Mouse (Mus musculus) urinary bladder, postnatal 10 days (tissue): ENCODE measurements around the gene Necab2.
A peak's percentile ranks its signal among the peaks of the same experiment; 100 is the strongest.

ENCODE experiments used
- DNase-seq: peaks from one replicate; pipeline ENCODE4 v3.0.0; 2022; ENCODE audit warnings: low spot score

The Necab2 gene

DNA sequence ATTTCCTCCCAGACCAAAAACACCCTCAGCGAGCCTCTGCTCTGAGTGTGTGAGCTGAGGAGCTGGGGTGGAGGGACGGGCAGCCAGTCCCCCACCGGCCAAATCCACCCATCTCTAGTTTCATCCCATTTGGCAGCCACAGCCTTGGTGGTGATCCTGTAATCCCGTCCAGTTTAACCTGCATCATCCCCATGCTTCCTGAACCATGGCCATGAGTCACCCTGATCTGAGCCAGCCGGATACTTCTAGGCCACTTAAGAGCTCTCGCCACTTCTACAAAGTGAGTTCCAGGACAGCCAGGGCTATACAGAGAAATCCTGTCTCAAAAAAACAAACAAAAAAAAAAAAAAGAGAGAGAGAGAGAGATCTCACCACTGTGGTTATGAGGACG lies 18.2 kb upstream of the Necab2 start:
- DNase-seq: no peak

DNA sequence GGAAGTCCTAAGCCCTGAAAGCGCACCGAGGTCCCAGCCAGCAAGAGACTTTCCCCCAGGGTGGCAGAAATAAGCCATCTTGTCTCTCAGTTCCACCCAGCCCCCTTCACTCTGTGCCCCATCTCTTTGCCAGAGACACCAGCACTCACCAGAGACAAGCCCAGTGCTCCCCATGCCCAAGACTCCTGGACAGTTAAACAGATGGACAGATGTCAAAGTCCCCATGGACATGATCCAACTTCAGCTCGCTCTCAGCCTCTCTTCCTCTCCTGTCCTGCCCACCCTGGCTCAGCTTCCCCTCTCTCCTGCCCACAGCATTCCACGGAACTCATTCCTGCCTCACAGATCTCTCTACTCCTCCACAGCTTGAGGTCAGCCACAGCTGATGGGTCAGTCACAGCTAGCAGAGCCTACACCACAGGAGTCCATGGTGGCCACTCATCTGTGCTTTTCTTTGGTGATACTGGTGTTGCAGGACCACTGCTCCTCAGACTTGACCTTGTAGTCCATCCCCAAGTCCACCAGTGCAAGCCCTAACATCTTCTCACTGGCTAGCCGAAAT lies 17.7 kb upstream of the Necab2 start:
- no peak for DNase-seq

DNA sequence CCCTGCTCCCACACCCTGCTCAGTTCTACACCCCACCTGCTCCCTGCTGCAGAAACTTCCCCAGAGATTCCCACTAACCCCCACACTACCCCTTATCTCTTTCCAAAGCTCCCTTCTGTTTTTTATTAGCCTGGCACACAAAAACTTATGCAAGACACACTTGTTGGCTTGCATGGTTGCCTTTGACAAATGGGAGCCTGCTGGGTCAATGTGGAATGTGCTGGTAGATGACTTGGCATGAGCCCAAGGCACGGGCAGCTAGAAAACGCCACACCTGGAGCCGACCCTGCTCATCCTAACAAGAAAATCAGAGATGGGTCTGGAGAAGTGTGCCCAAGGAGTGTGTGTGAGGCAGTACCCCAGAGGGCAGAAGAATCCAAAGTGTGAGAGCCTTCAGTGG lies 17.0 kb upstream of the Necab2 start:
- DNase-seq: no peak

DNA sequence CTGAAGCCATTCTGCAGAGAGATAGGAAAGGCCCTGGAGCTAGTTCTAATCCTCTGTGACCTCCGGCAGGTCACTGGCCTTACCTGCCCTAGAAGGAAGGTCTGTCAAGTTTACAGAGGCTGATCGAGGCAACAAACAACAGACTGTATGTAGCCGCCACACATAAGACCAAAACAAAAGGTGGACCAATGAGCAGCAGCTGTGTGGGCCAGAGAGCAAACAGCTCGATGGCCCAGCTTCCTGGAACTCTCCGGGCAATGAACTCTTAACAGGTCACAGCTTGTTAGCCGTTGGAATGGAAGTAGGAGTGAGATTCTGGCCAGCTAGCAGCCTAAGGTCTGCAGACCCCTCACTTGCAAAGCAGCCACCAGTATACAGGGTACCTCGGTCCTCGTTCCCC lies 16.3 kb upstream of the Necab2 start:
- no peak for DNase-seq

DNA sequence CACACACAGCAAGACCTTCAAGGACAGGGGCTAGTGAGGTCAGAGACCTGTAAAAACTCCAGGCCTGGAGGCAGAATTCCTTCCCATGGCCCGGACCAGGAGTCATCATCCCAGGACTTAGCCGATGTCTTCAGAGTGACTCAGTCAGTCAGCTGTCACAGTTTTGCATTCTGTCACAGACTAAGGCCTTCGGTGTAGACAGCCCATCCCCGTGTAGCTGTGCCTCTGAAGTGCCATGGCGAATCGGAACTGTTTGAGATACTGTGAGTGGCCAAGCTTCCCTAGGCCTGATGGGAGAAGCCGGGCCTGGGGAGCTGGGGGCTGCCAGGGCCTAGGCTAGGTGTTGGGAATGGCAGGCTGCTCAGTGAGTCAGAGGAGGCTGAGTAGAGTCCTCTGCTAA lies 15.8 kb upstream of the Necab2 start:
- no peak for DNase-seq

DNA sequence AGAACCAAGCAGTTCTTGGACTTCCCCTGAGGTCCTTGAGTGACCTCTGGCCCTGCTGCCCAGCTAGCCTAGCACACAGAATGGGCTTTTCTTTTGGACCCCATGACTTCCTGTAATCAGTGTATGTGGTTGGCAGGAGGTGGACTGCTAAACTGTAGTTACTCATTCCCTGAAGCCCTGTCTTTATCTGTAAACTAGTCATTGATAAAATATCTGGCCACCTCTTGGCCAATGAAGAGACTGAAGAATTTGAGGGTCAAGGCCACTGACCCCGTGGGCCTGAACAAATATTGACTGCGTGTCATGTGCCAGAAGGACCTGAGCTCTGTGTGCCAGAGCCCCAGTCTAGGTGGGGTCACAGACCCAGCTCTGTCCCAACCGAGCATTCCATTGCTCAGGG lies 14.1 kb upstream of the Necab2 start:
- DNase-seq: no peak

DNA sequence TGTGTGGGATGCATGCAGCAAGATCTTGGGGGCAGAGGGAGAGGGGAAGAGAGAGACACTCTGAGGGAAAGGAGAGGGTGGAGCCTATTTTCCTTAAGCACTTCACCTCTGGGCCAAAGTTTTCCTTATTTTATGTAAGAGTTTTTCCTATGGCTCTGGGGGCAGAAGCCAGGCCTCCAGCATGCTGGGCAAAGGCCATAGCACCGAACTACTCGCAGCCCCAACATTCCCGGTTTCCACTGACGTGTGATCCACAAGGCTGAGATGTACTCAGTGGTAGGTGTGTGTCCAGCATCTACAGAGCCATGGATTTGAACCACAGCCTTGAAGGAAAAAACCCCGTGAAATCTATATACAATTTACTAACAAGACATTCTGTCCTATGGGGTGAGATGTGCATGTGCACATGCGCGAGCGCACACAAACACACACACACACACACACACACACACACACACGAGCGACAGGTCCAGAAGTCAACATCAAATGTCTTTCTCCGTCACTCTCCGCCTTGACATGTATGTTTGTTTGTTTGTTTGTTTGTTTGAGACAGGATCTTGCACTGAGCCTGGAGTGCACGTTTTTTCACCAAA lies 12.8 kb upstream of the Necab2 start, which contains the start of gene Osgin1:
TSS of gene Osgin1 (plus strand) at position 543 of the 593 bp plus-strand sequence.
- DNase-seq: no peak

DNA sequence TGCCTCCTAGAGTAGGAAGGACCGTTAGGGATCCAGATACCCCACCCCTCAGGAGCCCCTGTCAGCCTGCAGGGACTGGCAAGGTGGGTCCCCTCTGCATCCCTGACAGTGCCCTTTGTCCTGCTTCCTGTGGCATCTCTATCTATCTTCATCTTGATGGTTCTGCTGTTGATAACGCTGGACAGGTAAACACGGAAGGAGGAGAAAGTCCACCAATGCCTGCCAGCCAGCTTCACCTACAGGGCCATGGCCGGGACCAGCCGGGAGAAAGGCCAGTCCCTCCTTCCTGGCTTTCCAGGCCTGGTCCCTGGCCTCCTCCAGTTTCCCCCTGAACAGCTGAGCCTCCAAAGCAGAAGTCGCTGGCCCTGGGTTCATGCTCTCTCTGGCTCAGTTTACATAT lies 11.9 kb upstream of the Necab2 start:
- no peak for DNase-seq

DNA sequence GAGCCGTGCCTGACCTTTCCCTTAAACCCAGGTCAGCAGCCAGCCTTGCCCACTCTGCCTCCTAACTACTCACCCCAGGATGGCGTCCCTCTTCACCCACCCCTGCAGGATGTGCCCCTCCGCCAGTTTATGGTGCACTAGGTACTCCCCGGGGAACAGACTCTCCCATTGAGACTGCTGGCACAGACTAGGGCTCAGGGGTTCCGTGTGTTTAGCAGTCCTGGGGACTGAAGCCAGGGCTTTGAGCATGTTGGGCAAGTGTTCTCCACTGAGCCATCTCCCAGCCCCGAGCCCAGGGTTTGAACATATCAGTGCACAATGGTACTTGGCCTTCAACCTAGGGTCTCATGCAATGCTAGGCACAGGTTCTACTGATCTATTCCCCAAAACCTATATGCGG lies 11.0 kb upstream of the Necab2 start:
- DNase-seq: no peak

DNA sequence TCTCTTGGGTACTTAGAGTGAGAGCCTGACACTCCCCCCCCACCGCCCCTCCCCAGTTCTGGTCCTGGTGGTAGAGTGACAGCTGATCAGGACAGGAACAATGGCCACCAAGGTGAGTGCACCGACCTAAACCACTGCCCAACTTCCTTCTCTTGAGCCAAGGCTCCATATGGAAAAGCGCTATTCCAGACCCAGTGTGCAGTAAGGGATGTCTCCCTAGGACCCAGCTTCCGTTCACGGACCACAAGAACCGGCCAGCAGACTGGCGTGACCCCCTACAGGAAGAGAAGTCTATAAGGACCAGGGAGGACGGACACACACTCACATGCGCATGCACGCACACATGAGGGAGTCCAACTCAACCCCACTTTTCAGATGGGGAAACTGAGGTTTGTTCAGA lies 10.2 kb upstream of the Necab2 start:
- no peak for DNase-seq

DNA sequence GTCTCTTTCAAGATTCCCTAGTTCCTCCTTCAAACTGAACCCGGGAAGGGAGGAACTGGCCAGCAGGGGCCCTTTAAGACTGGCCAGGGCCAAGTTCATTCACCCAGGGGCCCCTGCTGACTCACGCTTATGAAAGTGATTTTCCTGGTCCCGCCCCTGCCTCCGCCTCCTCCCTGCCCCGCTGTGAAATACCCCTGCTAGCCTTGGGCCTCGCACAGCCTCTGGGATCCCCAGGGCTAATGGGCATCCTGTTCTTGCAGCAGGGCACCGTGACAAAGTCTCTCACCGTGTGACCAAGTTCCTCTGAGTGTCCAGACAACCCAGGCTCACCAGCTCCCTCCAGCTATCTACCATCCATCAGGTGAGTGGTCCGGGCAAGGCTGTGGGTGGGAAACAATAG lies 9.6 kb upstream of the Necab2 start:
- peak; percentile 67 for DNase-seq

DNA sequence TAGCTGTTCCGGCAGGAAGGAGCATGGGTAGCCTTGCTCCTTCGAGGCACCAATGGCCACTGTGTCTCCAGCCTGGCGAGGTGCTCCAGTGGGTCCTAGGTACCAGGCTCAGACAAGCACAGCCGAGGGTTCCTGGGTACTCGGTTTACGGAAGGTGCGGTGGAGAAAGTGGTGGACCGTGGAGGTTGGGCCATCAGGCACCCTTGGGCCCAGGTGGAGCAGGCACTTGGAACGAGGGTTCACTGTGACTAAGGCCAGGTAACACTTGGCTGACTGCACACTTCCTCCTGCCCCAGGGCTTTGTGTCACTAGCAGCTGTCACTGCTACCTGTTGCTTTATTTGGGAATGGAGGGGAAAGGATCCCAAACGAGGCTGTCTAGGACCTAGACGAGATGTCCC lies 9.0 kb upstream of the Necab2 start:
- DNase-seq: no peak

DNA sequence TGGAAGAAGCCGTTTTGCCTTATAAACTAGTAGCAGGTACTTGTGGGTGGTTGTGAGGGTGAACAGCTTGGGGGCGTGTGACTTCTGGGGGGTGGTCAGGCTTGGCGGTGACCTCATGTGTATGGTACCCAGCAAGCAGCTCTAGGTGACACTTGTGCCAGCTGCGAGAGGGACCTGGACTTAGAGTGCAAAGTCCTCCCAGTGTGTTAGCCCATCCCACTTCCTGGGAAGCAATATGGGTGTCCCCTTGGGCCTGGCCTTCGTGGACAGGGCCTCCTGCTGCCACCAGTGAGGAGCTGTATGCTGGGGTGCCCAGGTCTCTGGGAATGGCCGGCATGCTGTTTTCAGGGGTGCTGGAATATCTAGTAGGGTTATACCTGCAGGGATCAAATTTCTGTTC lies 7.6 kb upstream of the Necab2 start:
- DNase-seq: no peak

DNA sequence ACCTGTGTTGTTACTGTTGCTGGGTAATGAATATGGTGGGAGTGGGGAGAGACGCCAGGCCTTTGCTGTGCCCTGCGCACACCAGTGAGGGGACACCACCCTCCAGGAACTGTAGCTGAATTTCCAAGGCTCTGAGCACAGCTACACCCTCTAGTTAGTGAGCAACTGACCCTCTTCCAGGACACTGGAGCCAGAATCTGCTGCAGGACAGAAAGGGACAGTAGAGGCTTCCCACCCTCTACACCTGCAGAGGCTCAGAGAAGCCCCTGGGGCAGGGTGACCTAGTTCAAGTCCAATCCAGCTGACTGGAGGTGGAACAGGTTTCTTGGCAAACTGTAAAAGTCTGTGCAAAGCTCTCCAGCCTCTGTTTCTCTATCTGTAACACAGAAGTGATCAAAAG lies 7.1 kb upstream of the Necab2 start:
- DNase-seq: no peak

DNA sequence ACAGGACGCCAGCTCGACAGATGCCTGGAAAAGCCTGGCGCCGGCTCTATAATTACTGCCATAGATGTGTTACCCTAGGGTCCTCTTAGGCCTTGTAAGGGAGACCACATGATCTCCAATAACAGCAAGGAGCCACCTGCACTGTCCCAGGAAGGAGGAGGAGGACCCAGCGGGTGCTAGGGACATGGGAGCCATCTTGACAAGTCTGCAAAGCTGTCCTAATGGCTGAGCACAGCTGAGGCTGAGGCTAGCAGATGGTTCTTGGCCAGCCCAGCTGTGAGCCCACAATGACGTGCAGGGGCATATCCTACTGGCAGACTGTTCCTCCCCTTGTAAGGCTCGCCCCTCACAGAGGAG lies 6.6 kb upstream of the Necab2 start:
- DNase-seq: no peak

DNA sequence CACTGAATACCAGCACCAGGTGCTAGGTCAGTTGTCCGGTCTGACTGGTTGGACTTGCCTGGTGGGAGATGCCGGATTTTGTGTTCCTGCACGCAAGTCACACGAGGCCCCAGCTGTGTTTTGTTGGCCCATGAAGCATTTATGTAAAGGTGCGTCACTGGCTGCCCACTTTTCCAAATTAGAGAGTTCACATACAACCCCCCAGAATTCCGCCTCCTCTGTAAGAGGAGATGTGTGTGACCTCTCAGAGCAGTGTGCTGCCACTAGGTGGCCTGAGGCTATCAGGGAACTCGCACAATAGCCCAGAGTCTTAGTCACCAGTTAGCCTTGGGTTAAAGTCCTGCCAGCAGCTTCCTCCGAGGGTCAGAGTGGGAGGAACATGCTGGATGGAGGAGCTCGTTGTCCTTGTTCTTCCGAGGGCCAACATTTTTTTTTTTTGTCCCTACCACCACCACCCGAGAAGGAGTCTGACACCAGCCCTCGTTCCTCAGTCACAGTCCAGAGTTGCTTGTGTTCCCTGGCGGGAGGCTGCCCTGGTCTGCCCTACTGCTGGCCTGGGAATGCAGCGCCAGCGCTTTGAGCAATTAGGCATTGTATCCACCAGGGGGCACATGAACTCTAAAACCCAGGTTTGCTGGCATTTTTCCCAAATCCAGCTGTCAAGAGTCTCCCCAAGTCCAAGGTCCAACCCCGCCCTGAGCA lies 6.1 kb upstream of the Necab2 start:
- no peak for DNase-seq

DNA sequence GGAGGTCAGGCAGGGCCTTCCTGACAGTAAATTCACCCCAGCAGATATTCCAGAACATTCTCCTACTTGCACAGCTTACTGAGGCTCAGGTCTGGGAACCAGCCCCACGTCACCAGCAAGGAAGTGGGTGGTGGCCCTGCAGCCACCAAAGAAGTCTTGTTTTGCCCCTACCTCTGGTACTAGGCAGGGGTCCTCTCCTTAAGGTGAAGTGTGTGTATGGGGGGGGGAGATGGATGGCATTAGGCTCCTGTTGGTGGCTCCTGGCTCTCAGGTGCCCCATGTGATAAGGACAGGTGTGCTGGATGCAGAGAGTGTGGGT lies 5.6 kb upstream of the Necab2 start:
- no peak for DNase-seq

DNA sequence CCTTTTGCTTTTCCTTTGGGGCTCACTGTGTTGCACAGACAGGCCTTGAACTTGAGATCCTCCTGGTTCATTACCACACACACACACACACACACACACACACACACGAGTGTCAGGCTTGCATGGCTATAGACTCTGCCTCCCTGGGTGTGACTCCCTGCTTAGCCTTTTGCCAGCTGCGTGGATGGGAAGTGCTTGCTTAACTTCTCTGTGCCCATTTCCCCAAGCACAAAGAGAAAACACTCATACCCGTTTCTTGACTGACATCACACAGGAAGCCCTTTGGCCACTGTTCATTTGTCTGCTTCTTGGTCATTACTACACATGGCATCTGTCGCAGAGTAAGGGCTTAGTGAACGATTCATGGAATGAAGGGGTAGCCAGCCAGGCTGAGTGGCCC lies 4.5 kb upstream of the Necab2 start:
- DNase-seq: no peak

DNA sequence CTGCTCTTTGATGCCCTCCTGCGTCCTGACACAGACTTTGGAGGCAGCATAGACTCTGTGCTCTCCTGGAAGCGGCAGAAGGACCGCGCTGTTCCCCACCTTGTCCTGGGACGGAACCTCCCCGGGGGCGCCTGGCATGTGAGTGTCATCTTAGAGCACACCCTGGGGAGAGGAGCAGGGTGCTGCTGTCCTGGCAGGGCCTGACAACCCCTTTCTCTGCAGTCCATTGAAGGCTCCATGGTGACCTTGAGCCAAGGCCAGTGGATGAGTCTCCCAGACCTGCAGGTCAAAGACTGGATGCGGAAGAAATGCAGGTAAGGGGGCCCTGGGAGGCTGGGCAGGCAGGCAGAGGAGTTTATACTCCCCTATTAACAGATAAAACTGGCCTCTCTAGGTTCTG lies 3.5 kb upstream of the Necab2 start:
- DNase-seq: no peak

DNA sequence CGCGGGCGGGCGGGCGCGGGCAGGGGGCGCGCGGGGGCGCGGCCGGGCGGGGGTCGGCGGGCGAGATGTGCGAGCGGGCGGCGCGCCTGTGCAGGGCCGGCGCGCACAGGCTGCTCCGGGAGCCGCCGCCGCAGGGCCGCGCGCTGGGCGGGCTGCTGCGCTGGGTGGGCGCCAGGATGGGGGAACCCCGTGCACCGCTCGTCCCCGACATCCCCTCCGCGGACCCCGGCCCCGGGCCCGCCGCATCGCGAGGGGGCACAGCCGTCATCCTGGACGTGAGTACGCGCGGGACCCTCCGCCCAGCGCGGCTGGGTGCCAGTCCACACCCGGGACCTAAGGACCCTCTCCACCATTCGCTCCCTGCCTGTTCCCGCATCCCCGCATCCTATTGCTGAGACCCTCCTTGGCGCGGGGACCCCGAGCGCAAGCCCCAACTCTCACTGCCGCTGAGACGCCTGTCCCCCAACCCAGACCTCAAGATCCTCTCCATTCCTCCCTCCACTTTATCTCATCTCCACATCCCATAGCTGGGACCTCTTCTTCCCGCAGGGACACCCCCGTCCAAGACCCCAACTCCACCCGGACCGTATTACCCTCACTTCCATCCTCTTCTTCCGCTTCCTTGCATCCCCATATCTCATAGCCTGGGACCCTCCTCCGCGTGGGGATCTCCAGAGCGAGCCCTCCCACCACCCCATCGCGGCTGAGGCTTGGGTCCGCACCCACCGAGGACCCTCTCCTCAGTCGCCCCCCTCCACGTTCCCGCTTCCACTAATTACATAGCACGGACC lies 666 bp downstream of the Necab2 start:
- no peak for DNase-seq

DNA sequence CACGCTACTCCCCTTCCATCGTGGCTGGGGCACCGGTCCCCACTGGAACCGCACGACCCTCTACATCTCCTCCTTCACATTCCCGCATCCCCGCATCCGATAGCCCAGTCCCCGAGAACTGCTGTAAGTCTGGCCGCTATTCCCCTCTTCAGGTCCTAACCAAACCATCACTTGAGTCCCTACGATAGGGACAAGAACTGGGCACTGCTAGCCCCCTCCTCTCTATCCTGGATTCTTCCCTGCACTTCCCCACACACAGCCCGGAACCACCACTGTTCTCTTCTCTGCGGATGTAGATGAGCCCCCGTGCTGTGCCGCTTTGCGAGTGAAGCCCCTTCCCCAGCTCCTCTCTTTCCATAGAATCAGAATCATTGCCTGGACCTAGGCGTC lies 1.3 kb downstream of the Necab2 start:
- DNase-seq: no peak

DNA sequence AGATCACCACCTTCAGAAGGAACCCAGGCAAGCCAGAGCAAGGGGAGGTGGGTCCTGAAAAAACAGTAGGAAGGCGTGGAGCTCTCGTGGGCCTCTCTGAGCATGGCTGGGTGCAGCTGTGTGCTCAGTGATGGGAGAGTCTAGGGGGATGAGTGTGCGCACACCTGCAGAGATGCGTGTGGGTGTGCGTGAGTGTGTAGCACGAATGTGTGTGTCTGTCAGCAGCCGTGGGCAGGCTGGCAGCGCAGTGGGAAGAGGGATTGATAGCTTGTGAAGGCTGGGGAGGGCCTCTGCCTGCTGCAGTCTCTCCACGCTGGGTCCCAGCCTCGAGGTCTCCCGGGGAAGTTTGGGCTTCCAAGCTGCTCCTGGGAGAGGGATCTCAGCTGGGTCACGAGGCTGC lies 3.1 kb downstream of the Necab2 start:
- DNase-seq: no peak

DNA sequence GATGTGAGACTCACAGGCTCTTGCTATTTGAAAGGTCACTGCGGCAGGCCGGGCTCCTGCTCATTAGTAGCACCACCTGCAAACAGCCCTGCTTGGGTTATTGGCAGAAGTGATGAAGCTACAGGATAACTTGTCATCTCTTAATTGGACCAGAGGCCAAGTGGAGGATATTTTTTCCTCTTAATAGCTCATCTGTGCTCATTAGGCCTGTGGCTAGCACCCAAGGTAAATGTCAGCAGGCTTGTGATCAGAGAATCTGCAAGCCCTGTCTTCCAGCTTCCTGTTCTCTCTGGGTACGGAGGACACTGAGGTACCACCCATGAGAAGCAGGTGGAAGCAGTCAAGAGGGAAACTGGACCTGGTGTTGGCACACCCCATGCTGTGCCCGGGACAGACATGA lies 4.6 kb downstream of the Necab2 start:
- DNase-seq: no peak

DNA sequence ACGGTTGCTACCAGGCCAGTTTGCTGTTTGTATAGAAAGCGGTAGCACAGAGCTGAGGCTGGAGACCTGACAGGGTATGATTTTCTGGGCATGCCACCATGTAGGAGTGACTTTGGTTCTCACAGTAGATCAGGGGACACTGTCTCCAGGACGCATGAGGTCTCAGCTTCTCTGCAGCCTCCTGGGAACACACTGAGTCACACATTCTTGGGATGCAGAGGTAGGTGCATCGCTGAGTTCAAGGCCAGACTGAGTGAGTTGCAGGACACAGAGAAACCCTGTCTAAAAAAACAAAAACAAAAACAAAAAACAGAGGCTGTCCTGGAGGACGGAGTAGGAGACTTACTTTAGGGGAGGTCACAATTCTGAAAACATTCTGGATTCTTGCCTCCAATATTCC lies 6.4 kb downstream of the Necab2 start:
- no peak for DNase-seq
